Mouse (Mus musculus) lung, postnatal 4 days (tissue): ENCODE data around the gene Zfp281.

Experiments
- DNase-seq, 2 experiments: peaks; one replicate each; pipeline ENCODE4 v3.0.0; 2021

Zfp281 gene

DNA sequence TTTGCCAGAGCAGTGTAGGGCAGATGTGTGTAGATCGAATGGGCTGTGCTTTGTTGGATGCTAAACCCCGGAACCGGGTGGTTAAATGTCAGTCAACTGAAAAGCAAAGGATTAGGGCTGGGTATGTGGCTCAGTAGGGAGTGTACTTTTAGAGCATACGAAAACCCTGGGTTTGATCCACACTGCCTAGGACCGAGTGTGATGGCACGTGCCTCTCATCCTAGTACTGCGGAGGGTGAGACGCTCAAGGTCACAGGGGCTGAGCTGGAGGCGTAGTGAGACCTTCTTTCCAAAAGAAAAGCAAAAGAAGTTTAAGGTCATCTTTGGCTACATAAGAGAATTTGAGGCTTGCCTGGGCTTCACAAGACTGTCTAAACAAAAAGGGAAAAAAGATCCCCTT lies 34.6 kb downstream of the Zfp281 start:
- no peak for DNase-seq

DNA sequence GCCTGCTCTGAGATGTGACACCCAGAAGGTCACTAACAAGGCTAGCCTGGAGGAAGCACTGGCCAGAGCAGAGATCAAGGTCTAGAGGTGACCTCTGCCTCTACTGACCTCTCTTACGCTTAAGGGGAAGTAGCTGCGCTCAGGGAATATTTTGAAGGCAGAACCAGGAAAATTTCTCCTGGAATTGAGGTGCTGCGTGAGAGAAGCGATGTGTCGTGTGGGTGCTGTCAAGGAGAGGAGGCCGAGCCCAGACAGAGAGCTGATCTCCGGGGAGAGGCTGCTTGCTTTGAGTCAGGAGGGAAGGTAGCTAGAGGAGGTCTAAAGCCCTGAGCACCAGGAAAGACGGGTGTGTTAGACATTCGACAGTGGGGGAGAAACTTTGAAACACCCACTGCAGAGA lies 35.2 kb downstream of the Zfp281 start:
- DNase-seq: no peak

DNA sequence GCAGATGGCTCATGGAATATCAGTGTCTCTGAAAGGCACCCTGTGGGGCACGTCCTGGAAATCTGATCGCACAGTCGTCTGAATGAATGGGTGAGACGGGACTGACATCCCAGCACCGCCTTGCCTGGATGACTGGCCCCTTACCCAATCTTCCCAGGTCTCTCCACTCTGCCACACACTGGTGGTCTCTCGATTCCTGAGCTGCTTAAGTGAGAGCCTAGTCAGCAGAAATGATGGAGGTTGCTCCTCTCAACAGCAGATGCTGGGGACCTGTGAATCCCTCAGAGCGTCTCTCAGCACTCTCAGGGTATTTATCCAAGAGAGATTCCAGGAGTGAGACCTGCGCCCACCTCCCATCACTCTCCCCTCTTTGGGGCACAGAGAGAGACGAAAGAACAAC lies 36.8 kb downstream of the Zfp281 start:
- DNase-seq: no peak

DNA sequence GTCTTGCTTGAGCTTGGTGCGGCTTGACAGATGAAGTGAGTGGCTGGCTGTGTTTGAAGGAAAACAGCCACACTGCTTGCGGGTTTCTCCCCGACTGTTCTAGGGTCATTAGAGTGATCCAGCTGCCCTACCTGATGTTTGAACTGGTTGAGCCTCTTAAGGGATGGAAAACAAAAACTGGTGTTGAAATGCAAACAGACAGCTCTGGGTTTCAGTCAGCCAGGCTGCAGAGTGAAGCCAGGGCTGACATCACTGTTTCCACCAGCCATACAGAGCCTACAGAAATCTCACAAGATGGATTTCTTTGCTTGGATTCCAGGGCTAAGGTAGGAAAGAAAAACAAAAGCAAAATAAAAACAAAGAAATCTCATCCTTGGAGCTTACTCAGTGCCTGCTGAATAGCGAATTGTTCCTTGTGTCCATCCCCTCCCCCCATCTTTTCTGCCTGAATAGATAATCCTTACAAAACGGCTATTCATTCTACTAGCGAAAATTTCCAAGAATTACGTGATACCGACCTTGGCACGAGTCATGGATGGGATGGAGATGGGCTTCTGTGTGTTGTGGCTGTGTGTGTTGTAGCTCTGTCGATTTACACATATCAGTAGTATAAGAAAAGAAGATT lies 37.4 kb downstream of the Zfp281 start:
- no peak for DNase-seq

DNA sequence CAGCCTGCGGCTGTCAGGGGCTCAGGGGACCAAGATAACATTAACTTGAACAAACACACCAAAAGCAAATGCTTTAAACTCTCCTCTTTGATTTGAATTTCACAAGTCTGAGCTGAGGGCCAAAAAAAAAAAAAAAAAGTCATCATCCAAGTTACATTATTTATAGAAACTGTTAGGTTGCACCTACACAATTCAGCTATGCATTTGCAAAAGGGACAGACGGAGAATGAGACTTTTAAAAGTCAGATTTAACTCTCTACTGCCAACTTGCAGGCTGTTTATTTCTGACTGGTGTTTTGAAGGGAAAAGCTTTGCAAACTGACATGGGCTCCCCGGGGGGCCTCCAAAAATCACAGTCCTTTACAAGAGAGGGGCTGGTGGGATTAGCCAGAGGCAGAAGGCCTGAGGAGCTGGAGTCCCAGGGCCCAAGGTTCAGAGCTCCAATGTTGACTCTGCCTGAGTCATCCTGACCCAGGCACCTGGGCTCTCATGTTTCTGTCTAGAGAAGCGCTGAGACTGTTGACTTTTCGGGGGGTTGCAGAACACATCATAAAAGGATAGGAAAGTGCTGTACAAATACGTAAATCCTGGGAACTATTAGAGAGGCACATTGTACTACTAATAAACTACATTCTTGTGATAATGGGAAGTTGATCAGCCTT lies 40.4 kb downstream of the Zfp281 start:
- no peak for DNase-seq

DNA sequence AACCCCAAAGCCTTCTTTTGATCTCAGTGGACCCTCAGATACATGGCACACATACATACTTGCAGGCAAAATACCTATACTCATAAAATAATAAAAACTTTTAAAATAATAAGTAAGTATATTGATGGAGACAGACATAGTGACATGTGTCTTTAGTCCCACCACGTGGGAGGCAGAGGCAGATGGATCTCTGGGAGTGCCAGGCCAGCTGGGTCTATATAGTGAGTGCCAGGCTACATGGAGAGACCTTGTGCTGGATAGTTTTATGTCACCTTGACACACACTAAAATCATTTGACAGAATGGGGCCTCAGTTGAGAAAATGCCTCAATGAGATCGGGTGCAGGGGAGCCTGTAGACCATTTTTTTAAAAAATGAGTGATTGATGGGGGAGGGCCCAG lies 41.8 kb downstream of the Zfp281 start:
- DNase-seq: no peak

DNA sequence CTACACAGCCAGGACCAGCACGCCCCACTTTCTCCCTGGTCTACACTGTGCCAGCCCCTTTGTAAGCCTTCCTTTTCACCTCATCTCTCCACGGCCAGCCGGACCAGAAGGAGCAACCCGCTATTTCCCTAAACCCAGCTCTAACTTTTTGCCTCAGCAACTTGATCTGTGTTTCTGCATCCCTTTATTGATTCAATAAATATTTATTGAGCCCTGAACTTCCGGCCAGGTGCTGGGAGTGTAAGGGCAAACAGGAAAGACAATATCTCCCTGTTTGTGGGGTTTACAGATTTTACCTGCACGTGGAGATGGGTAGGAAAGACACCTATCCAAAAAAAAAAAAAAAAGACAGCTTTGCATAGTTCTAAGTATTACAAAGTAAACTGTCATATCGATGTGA lies 45.2 kb downstream of the Zfp281 start:
- no peak for DNase-seq

DNA sequence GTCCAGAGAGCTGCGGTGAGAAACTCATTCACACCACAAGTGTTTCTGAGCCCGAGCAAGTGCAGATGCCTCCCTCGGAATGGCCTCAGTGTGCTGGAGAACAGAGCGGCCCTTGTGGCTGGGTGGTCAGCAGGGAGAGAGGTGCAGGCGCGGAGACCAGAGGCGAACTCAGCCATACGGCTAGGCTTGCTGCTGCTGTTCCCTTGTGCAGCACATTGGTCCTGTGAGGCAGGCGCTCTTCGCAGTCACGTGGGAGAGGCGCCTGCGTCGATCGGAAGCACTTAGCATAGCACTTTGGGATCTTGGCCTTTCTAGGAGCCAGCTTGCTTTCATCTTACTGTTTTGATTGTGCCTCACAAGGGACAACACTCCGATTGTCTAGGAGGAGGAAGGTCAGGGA lies 45.7 kb downstream of the Zfp281 start:
- DNase-seq: peak in 1 of 2 experiments; percentile 47

DNA sequence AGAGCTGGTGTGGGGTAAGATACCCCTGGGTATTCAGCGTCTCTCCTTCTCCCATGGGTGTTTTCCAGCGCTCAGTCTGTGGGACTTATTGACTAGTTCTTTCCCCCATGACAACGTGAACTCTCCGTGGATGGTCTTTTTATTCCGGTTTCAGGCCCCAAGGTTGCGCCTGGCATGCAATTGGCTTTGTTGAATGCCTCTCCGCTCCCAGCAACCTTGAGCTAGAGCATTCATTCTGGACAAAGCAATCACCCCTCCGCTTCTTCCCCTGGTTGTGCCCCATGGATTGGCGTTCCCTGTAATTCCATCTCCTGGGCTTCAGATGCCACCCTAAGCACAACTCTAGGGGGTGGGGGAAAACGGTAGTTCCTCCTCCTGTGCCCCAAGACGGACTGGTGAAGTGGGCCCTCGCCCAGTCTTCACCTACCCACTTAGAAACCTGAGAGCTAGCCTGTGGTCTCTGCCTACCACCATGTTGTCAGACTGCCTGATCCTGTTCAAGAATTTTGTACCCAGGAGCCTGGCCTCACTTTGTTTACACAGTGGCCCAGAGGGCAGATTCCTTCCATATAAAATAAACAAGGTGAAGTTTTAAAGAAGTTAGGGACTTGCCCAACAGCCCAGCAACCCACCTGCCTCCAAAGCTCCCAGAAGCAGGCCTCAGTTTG lies 47.2 kb downstream of the Zfp281 start:
- peak; percentile 19 to 48 for DNase-seq

DNA sequence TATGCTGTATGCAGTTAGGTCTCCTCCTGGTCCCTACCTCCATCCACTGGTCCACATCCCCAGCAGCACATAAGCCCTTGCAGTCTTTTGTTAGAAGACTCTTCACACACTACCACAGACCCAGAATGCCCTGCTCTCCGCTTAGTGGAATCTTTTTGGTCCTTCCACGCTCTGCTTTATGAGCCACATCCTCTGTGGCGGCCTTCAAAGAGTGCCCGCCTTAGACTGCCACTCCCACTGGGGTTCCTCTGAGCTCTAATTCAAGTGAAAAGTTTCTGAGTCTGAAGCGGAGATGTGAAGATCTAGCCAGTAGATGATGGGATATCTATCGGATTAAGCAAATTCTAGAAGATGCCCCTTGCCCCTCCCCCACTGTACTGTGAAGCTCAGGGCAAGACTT lies 47.9 kb downstream of the Zfp281 start:
- DNase-seq: peak in 1 of 2 experiments; percentile 19

DNA sequence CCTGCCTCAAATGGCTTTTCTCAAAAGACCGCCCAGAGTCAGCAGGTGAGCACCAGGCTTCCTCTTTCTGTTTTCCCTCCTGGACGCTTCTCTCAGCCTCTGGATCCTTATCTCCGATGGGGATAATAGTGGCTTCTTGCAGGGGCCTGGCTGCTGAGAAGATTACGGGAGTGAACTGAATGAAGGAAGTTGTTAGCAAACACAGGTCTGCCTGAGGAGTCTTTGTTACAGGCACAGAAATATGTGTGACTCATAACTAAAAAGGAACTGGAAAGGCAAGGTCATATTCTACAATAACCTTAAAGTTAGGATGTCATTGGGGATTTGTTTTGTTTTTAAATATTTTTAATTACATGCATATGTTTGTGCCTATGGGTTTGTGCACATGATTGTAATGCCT lies 48.6 kb downstream of the Zfp281 start:
- DNase-seq: no peak

DNA sequence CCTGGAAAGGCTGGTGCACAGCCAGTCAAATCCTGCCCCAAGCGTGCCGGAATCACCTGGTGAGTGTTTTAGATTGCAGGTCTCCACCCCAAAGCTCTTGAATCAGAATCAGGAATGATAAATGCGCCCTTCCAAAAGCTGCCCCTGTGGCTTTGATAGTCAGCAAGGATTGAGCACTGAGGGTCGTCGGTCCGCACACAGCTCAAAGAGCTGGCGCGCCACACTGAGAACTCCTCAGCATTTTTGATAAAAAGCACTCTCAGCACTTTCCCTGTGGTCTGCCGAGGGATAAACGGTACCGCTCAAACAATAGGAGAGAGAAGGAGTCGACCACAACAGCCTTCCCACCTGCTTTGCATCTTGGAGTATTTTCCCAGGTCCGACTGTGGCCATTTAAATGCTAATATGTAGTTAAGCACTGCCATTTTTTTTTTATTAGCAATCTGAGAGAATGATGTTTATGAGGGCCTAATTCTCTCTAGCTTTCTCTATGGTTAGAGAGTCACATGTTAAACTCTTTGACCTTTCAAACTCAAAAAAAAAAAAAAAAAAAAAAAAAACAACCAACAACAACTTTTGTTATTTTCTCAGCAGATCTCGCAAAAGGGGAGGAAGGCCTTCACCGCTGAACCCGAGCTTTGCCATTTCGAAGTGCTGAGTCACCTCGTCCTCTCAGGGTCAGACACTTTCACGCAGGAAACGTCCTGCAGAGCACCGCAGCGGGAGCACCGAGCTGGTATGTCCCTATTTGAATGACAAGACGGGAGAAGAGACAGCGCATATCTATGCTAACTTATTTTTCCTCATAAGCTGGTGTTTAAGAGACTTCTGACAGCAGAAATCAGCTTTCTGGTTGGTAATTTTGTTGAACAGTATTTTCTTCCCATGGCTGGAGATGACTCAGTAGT lies 50.1 kb downstream of the Zfp281 start:
- no peak for DNase-seq

DNA sequence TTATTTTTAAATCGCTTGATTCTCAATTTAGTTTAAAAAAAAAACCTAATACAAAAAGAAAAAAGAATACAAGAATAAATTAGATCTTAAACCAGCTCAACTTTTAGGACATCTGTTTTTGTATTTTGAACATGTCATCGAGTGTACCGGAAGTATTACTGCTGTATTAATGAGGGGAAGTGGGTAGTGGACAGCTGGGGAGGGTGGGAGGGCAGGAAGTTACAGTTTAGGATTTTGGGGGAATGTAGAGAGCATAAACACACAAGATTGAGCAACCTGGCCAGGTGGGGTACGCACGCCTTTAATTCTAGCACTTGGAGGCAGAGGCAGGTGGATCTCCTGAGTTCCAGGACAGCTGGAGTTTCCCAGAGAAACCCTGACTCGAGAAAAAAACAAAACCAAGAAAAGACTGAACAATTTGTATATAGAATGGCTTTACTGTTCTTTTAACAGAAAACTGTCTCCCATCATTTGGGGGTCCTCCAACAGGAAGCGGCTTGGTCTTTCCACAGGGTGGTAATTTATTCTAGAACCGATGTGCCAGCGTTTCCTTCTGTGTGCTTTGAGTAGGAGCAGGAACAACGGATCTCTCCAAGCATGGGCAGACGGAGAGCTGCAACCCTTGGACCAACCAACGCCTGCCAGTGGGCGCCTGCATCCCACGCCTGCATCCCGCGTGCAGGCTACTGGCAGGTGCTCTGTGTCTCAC lies 51.2 kb downstream of the Zfp281 start:
- no peak for DNase-seq

DNA sequence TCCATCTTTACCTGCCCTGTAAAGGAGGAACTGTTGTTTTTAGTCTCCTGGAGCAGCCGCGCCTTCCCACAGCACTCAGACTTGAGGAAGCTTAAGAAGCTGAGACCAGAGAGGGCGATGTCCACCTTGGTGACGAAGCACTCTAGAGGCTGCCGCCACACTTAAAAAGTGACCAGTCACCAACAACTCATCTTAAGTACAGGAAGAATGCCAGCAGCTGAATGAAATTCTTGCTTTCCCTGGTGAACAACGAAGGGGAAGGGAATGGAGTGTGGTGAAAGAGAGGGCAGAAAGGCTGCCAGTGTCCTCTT lies 51.7 kb downstream of the Zfp281 start:
- DNase-seq: peak; percentile 46 to 76

DNA sequence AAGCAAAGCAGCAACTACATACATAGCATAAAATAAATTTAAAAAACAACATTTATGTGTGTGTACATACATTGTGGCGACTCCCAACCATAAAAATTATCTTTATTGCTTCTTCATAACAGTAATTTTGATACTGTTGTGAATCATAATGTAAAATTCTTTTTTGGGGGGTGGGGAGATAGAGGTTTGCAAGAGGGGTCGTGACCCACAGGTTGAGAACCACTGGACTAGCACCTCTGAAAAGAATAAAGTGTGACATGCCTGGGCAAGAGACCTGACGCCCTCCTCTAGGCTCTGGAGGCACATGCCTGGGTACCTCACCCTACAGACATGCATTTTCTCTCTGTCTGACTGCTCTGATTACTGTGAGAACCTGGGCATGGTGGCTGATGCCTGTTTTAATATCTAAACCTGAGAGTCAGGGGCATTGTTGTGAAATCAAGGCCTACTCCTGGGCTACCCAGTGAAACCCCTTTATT lies 53.2 kb downstream of the Zfp281 start:
- no peak for DNase-seq

DNA sequence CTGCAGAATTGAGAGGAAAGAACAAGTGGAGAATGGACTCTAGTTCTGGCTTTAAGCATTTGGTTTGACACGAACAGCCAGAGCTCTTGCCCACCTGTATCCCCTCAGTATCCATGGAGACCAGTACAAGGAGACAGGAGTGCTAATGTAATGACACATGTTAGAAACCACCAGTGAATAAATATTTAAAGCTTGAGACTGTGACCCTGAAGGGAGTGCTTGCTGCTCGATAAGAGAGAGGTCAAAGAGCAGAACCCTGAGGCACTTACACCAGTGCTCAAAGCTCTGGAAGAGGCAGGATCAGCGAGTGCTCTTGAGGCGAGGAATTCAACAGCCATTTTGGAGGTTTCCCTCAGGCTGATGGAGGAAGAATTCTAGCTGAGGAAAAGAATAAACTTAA lies 54.1 kb downstream of the Zfp281 start:
- no peak for DNase-seq
